Mouse (Mus musculus): Measurements from ENCODE around the gene Tmem53.

The Tmem53 gene

GRCm38 (mm10) chr4:117314849-117315500, 63.2 kb downstream of the Tmem53 start:
- no peak for DNase-seq (ENCODE audit: low read depth)

DNA sequence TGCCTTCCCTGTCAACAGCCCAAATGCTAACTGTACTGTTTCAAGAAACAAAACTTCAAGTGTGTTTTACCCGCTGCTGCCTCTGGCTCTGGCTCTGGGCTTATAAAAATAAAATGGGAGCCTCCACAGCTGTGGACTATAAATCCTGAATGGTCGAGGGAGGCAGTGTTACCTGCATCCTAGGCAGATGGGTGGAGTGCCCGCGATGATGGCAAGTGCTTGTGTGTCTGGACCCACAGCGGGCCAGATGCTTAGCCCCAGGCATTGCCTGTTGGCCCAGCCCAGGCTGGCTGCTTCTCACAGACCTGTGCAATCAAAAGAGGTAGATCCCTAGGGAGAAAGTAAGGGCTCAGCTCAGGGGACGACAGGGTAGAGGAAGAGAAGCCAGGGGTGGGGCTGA, 65.0 kb downstream of the Tmem53 start:
- DNase-seq (ENCODE audit: low read depth) = no peak

GRCm38 (mm10) chr4:117317701-117318190, 66.0 kb downstream of the Tmem53 start:
- no peak for DNase-seq (ENCODE audit: low read depth)

Data from fibroblast of lung, adult 2 months (primary cell).